Mouse (Mus musculus): ENCODE data around the gene Zbtb45. TPM values are rescaled to one million over a fixed set of nuclear protein-coding genes. Genes with fewer than 3 reads are reported as not detected.

The Zbtb45 gene
- polyA plus RNA-seq, 1 experiment: 8.2 TPM

DNA sequence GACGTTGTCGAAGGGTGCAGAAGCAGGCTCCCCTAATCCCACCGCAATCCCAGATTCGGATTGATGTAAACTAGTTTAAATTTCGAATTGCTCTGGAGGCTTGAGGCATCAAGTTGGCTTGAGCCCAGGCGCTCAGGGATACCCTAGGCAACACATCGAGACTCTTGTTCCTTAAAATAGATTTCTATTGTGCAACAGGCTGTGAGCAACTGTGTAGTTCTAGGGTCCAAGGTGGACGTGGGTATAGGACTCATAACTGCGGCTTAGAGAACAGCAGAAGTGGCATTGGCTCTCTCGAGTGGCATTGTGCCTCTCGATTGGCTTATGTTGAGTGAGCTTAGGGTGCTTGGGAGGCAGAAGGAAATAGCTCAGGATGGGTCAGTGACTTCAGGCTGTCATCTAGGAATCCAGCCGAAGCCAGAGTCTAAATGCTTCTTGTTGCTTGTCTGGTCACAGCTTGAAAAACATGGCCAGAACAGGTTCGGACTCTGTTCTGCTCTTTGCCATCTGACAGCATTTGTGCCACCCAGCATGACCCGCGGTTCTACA, 28.9 kb upstream of the Zbtb45 start:
- Histone ChIP-seq H3K4me2 (ENCODE audit: low read depth) (peak overlapping the region; percentile 92), H3K27me3 (ENCODE audit: control insufficient read depth, insufficient read depth, insufficient read length) (no peaks in the 10 kb centered on the region), H3K36me3 (ENCODE audit: control insufficient read depth, insufficient read depth) (peaks cover 8% of the 10 kb centered on the region), H3K4me3 (peak overlapping the region; percentile 90), H3K79me2 (ENCODE audit: control insufficient read depth, insufficient read depth) (peaks cover 21% of the 10 kb centered on the region), H3ac (ENCODE audit: control insufficient read depth, insufficient read length) (peak overlapping the region; percentile 93)
- TF ChIP-seq TCF12 (IDR thresholded peaks at IDR 0.05; ENCODE audit: insufficient read depth, poor library complexity, severe bottlenecking) (no peak), CEBPB (IDR thresholded peaks at IDR 0.05; ENCODE audit: insufficient read depth, poor library complexity, severe bottlenecking) (peak; percentile 88), MYOG (IDR thresholded peaks at IDR 0.05; ENCODE audit: control insufficient read depth in 1 of 3, insufficient read depth in 1 of 3, insufficient read length in 2 of 3, low read depth in 2 of 3) (no peak), TCF3 (IDR thresholded peaks at IDR 0.05; ENCODE audit: insufficient read length, low read depth) (no peak), POLR2A (IDR thresholded peaks at IDR 0.05; ENCODE audit: insufficient read length, low read depth) (no peak)

DNA sequence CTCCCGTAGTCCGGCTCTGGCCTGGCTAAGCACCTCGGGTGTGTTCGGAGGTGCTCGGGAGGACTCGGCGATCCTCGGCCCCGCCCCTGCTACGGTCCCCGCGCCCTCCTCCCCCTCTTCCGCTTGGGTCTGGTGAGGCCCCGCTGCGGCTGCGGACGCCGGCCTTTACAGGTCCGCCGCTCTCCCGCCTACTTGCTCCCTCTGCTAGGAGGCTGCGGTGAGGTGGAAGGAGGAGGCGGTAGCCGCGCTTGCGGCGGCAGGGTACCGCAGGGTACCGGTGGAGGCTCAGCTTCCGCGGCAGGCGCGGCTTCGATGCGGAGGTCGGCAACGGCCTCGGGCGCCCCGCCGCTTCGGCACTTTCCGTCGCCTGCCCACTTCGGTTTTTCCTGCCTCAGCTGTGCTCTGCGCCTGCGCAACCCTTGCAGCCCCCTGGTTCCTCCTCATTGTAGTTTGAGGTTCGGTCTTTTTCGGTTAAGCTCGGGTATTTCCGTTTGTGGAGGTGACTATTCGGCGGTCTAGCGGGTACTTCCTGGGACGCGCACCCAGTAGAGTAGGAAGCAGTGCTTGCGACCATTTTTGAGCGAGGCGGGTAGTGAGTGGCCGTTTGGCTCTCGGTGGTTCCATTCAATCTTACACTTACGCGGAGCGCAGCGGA, 28.2 kb upstream of the Zbtb45 start, which contains the start of gene Ube2m:
Ube2m (minus strand) TSS at position 375 of the 655 bp plus-strand sequence.
- H3K27me3 ChIP-seq (ENCODE audit: control insufficient read depth, insufficient read depth, insufficient read length): no peaks in the 10 kb centered on the region
- TF ChIP-seq MYOD1 (IDR thresholded peaks at IDR 0.05; ENCODE audit: control insufficient read depth in 1 of 3, insufficient read length in 2 of 3, low read depth in 2 of 3) (peak in 1 of 3 experiments; percentile 32), E2F4 (IDR thresholded peaks at IDR 0.05; ENCODE audit: insufficient read depth) (no peak), MYOG (IDR thresholded peaks at IDR 0.05; ENCODE audit: control insufficient read depth in 1 of 3, insufficient read depth in 1 of 3, insufficient read length in 2 of 3, low read depth in 2 of 3) (peak in 1 of 3 experiments; percentile 23), SRF (IDR thresholded peaks at IDR 0.05; ENCODE audit: control insufficient read depth, insufficient read length, low read depth) (no peak), POLR2AphosphoS2 (IDR thresholded peaks at IDR 0.05; ENCODE audit: insufficient read length, low read depth) (peak; percentile 86), CEBPB (IDR thresholded peaks at IDR 0.05; ENCODE audit: insufficient read depth, poor library complexity, severe bottlenecking) (no peak), TCF12 (IDR thresholded peaks at IDR 0.05; ENCODE audit: insufficient read depth, poor library complexity, severe bottlenecking) (no peak), MAX (IDR thresholded peaks at IDR 0.05; ENCODE audit: low read depth) (no peak), TCF3 (IDR thresholded peaks at IDR 0.05; ENCODE audit: insufficient read length, low read depth) (no peak), POLR2A (IDR thresholded peaks at IDR 0.05; ENCODE audit: insufficient read length, low read depth) (peak; percentile 96), REST (IDR thresholded peaks at IDR 0.05; ENCODE audit: insufficient read depth, insufficient read length) (no peak), USF1 (IDR thresholded peaks at IDR 0.05; ENCODE audit: low read depth) (no peak)

DNA sequence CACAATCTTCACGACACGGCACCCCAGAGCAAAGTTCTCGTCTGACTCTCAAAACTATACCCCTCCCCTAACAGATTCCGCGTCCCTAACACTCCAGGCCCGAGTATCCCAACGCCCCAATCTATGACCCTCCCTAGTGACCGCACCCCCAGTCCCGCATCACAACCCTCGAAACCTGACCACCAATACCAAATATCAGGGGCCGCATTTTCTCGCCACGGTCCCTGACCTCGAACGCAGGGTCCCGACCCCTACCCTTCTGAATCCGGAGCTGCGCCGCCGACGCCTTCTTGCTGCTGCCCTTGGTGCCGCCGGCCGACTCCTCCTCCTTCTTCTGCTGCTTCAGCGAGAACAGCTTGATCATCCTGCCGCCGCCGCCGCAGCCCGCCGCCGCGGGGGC, 27.5 kb upstream of the Zbtb45 start:
- peak overlapping the region; percentile 90 for H3K4me3 ChIP-seq
- peak overlapping the region; percentile 93 for H3ac ChIP-seq (ENCODE audit: control insufficient read depth, insufficient read length)
- H3K27me3 ChIP-seq (ENCODE audit: control insufficient read depth, insufficient read depth, insufficient read length): no peaks in the 10 kb centered on the region
- peak overlapping the region; percentile 84 for H3K4me2 ChIP-seq (ENCODE audit: low read depth)
- no peak for TF ChIP-seq REST (IDR thresholded peaks at IDR 0.05; ENCODE audit: insufficient read depth, insufficient read length)
- no peak for TF ChIP-seq TCF12 (IDR thresholded peaks at IDR 0.05; ENCODE audit: insufficient read depth, poor library complexity, severe bottlenecking)
- H3K36me3 ChIP-seq (ENCODE audit: control insufficient read depth, insufficient read depth): peaks cover 14% of the 10 kb centered on the region
- H3K79me2 ChIP-seq (ENCODE audit: control insufficient read depth, insufficient read depth): peaks cover 21% of the 10 kb centered on the region

More for the DNA sequence above, 28.2 kb upstream of the Zbtb45 start, which contains the start of gene Ube2m:
- Histone ChIP-seq H3K4me3 (peak within 1 kb of the TSS; percentile 90), H3K4me2 (ENCODE audit: low read depth) (peak within 1 kb of the TSS; percentile 92), H3K36me3 (ENCODE audit: control insufficient read depth, insufficient read depth) (peaks cover 8% of the 10 kb centered on the region), H3ac (ENCODE audit: control insufficient read depth, insufficient read length) (peak within 1 kb of the TSS; percentile 93), H3K79me2 (ENCODE audit: control insufficient read depth, insufficient read depth) (peaks cover 21% of the 10 kb centered on the region)

DNA sequence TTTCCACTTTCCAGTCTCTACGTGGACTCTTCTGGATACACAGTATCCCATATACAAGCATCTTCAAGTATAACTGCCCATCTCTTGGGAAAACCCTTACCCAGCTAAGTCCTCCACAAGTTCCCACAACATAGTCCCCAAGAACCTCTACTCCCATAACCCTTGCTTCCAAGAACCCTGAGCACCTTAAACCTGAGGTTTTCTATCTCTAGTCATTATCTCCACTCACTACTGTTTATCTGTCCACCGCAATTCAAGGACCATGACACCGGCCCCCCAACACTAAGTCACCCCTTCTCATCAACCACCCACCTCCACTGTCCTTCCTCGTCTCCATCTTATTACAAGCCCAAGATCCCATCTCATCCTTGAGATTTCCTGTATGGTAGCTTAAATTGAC, 27.0 kb upstream of the Zbtb45 start:
- H3K79me2 ChIP-seq (ENCODE audit: control insufficient read depth, insufficient read depth): peaks cover 21% of the 10 kb centered on the region
- H3K36me3 ChIP-seq (ENCODE audit: control insufficient read depth, insufficient read depth): peaks cover 20% of the 10 kb centered on the region
- peak overlapping the region; percentile 90 for H3K4me3 ChIP-seq
- H3ac ChIP-seq (ENCODE audit: control insufficient read depth, insufficient read length): peak overlapping the region; percentile 93
- TF ChIP-seq POLR2A (IDR thresholded peaks at IDR 0.05; ENCODE audit: insufficient read length, low read depth) (no peak), SRF (IDR thresholded peaks at IDR 0.05; ENCODE audit: control insufficient read depth, insufficient read length, low read depth) (no peak), POLR2AphosphoS2 (IDR thresholded peaks at IDR 0.05; ENCODE audit: insufficient read length, low read depth) (no peak), MYOD1 (IDR thresholded peaks at IDR 0.05; ENCODE audit: control insufficient read depth in 1 of 3, insufficient read length in 2 of 3, low read depth in 2 of 3) (no peak), TCF3 (IDR thresholded peaks at IDR 0.05; ENCODE audit: insufficient read length, low read depth) (no peak), E2F4 (IDR thresholded peaks at IDR 0.05; ENCODE audit: insufficient read depth) (no peak), CEBPB (IDR thresholded peaks at IDR 0.05; ENCODE audit: insufficient read depth, poor library complexity, severe bottlenecking) (no peak), USF1 (IDR thresholded peaks at IDR 0.05; ENCODE audit: low read depth) (no peak), TCF12 (IDR thresholded peaks at IDR 0.05; ENCODE audit: insufficient read depth, poor library complexity, severe bottlenecking) (no peak), MAX (IDR thresholded peaks at IDR 0.05; ENCODE audit: low read depth) (no peak), MYOG (IDR thresholded peaks at IDR 0.05; ENCODE audit: control insufficient read depth in 1 of 3, insufficient read depth in 1 of 3, insufficient read length in 2 of 3, low read depth in 2 of 3) (no peak), REST (IDR thresholded peaks at IDR 0.05; ENCODE audit: insufficient read depth, insufficient read length) (no peak)
- peak overlapping the region; percentile 84 for H3K4me2 ChIP-seq (ENCODE audit: low read depth)
- H3K27me3 ChIP-seq (ENCODE audit: control insufficient read depth, insufficient read depth, insufficient read length): no peaks in the 10 kb centered on the region
